In the genomic region with DNA sequence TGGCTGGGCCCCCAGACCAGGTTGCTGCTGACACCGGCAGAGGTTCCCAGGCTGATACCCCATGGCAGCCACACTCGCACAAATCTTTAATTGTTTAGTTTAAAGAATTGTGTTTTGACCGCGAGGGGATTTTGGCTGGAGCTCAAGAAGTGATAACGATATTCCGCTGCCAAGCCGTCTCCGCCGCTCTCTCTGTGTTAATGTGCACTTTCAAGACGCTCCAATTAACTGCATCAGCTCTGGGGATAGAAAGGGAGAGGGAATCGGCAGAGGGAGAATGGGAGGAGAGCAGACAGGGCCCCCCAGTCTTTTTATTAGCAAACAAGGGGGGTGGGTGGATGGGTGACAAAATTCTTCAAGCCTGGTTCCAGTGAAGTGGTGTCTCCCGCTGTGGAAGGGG, we compare ENCODE assay signal across 11 mouse cellular contexts. TPM values are rescaled to one million over a fixed set of nuclear protein-coding genes. Genes with fewer than 3 reads are reported as not detected.
A peak's percentile ranks its signal among the peaks of the same experiment; 100 is the strongest.
DNase-seq lines count a peak whose midpoint lies in the region; ATAC-seq and TF ChIP-seq lines count a peak whose summit lies in the region.
"Had no signal": no experiment of that assay in that cellular context is flagged by ENCODE, and none has a peak within 500 bp of the region (broad histone marks: within the 10 kb centered on the region; RNA-seq: fewer than 3 reads in every experiment).

No protein-coding gene starts in this region.

- H3K4me1 ChIP-seq in kidney, adult 2 months (ENCODE audit: control insufficient read depth, insufficient read depth, low read length) = no peaks in the 10 kb centered on the region
- H3K4me1 ChIP-seq in embryonic facial prominence, embryonic 13.5 days = peaks cover 59% of the 10 kb centered on the region
- H3K4me1 ChIP-seq in forebrain, embryonic 14.5 days (ENCODE audit: control insufficient read depth, insufficient read depth, low read length) = peaks cover 30% of the 10 kb centered on the region
- peaks cover 35% of the 10 kb centered on the region for H3K4me1 ChIP-seq in midbrain, embryonic 13.5 days (replicated peaks)

- H3K9me3 ChIP-seq in embryonic facial prominence, embryonic 13.5 days = no peaks in the 10 kb centered on the region
- H3K9me3 ChIP-seq in forebrain, embryonic 14.5 days (replicated peaks; ENCODE audit: control insufficient read depth, low read length) = no peaks in the 10 kb centered on the region
- no peaks in the 10 kb centered on the region for H3K9me3 ChIP-seq in midbrain, embryonic 13.5 days

- peak overlapping the region; percentile 18; the same call in 1 of the 2 replicates for H3K4me2 ChIP-seq in embryonic facial prominence, embryonic 13.5 days
- H3K4me2 ChIP-seq in forebrain, embryonic 14.5 days (ENCODE audit: low read length) = peak overlapping the region; percentile 24; the same call in 1 of the 2 replicates
- peak overlapping the region; percentile 17; the same call in 1 of the 2 replicates for H3K4me2 ChIP-seq in midbrain, embryonic 13.5 days (replicated peaks)

- DNase-seq in kidney, postnatal 4 days = peak; percentile 40 to 56
- DNase-seq in kidney, adult 2 months = no peak
- peak; percentile 91 for DNase-seq in forebrain, embryonic 14.5 days (ENCODE audit: low spot score)
- DNase-seq in left cerebral cortex, adult 11 months (ENCODE audit: low spot score) = no peak
- DNase-seq: adrenal gland, postnatal 10 days had no signal

- H3K9ac ChIP-seq in embryonic facial prominence, embryonic 13.5 days = no peak overlapping the region
- no peak overlapping the region for H3K9ac ChIP-seq in forebrain, embryonic 14.5 days (ENCODE audit: low read length)
- no peak overlapping the region for H3K9ac ChIP-seq in midbrain, embryonic 13.5 days (replicated peaks)

- no peak for TF ChIP-seq CTCF in kidney, adult 2 months (conservative IDR thresholded peaks at IDR 0.05; ENCODE audit: insufficient read depth, insufficient read length, low read depth, low read length)

- peaks cover 3% of the 10 kb centered on the region; the same call in 1 of the 2 replicates for H3K27me3 ChIP-seq in kidney, adult 2 months (replicated peaks; ENCODE audit: control insufficient read depth, insufficient read depth, low read length)
- H3K27me3 ChIP-seq in embryonic facial prominence, embryonic 13.5 days = no peaks in the 10 kb centered on the region; the same call in 1 of the 2 replicates
- H3K27me3 ChIP-seq in forebrain, embryonic 14.5 days (replicated peaks; ENCODE audit: control insufficient read depth, insufficient read depth, low read length) = no peaks in the 10 kb centered on the region
- peaks cover 23% of the 10 kb centered on the region for H3K27me3 ChIP-seq in midbrain, embryonic 13.5 days

- 42% methylated on average over 12 of the region's 12 CpGs for WGBS in kidney, adult 2 months
- WGBS in embryonic facial prominence, embryonic 13.5 days = 21% methylated on average over 12 of the region's 12 CpGs
- WGBS in forebrain, embryonic 14.5 days = 3% methylated on average over 12 of the region's 12 CpGs
- 12% methylated on average over 12 of the region's 12 CpGs for WGBS in midbrain, embryonic 13.5 days

- no peak for ATAC-seq in embryonic facial prominence, embryonic 13.5 days (ENCODE audit: insufficient number of reproducible peaks, insufficient read depth, low FRiP score, low TSS enrichment, low read depth)
- peak; percentile 75 for ATAC-seq in forebrain, embryonic 14.5 days
- 0 out of 2 replicates have a peak, but pooled peaks have one; percentile 31 for ATAC-seq in midbrain, embryonic 13.5 days
- ATAC-seq in erythroid progenitor cell, adult 5-6 weeks (replicated peaks; ENCODE audit: low FRiP score, poor library complexity, severe bottlenecking) = no peak

- H3K36me3 ChIP-seq in kidney, adult 2 months (ENCODE audit: control insufficient read depth, insufficient read depth, low read length) = no peaks in the 10 kb centered on the region
- H3K36me3 ChIP-seq in embryonic facial prominence, embryonic 13.5 days = no peaks in the 10 kb centered on the region
- H3K36me3 ChIP-seq in forebrain, embryonic 14.5 days (ENCODE audit: control insufficient read depth, insufficient read depth, low read length) = no peaks in the 10 kb centered on the region
- no peaks in the 10 kb centered on the region for H3K36me3 ChIP-seq in midbrain, embryonic 13.5 days

- no peak overlapping the region for H3K4me3 ChIP-seq in kidney, adult 2 months (ENCODE audit: insufficient read depth, low read depth, low read length)
- no peak overlapping the region for H3K4me3 ChIP-seq in embryonic facial prominence, embryonic 13.5 days
- H3K4me3 ChIP-seq in forebrain, embryonic 14.5 days (ENCODE audit: low read depth, low read length) = no peak overlapping the region
- no peak overlapping the region for H3K4me3 ChIP-seq in midbrain, embryonic 13.5 days (replicated peaks)

- no peak for TF ChIP-seq POLR2A in kidney, adult 2 months (IDR thresholded peaks at IDR 0.05; ENCODE audit: low read depth, low read length)

- no peak overlapping the region for H3K27ac ChIP-seq in kidney, adult 2 months (ENCODE audit: insufficient read depth, low read depth, low read length)
- peak overlapping the region; percentile 24; the same call in 1 of the 2 replicates for H3K27ac ChIP-seq in embryonic facial prominence, embryonic 13.5 days
- H3K27ac ChIP-seq in forebrain, embryonic 14.5 days (ENCODE audit: low read depth, low read length) = peak overlapping the region; percentile 81
- peak overlapping the region; percentile 62 for H3K27ac ChIP-seq in midbrain, embryonic 13.5 days

RNA-seq across cellular contexts. Expression of gene 1700122O11Rik, which starts 8.9 kb away (rescaled TPM):
- not detected in 2 replicates for polyA plus RNA-seq in kidney, adult 2 months (2012; rRNA removed)
- polyA plus RNA-seq in embryonic facial prominence, embryonic 13.5 days (2015; fragmentation: Nextera tagmentation; extraction: Ambion mirVana) = not detected in 2 replicates
- not detected in 2 replicates for polyA plus RNA-seq in forebrain, embryonic 14.5 days (2014; fragmentation: Nextera tagmentation; extraction: Ambion mirVana)
- not detected in 2 replicates for polyA plus RNA-seq in midbrain, embryonic 13.5 days (2015; fragmentation: Nextera tagmentation; extraction: Ambion mirVana)
- total RNA-seq in erythroid progenitor cell, adult 5-6 weeks (2015; ENCODE audit: low replicate concordance) = not detected in 2 replicates
- not detected in 2 replicates for total RNA-seq in erythroid progenitor cell, adult 5-6 weeks (2017; ENCODE audit: low replicate concordance)
- total RNA-seq: adrenal gland, postnatal 10 days; granulocyte monocyte progenitor cell, adult 5-6 weeks; left cerebral cortex, adult 8-10 months had no signal
- polyA plus RNA-seq: small intestine, adult 2 months had no signal

RNA-seq across cellular contexts. Expression of gene 1700067P10Rik, which starts 59.9 kb away (rescaled TPM):
- polyA plus RNA-seq in kidney, adult 2 months (2012; rRNA removed) = not detected in 2 replicates
- not detected in 2 replicates for polyA plus RNA-seq in embryonic facial prominence, embryonic 13.5 days (2015; fragmentation: Nextera tagmentation; extraction: Ambion mirVana)
- polyA plus RNA-seq in forebrain, embryonic 14.5 days (2014; fragmentation: Nextera tagmentation; extraction: Ambion mirVana) = not detected in 2 replicates
- 0.34 TPM in 1 of 2 replicates, not detected in the other for polyA plus RNA-seq in midbrain, embryonic 13.5 days (2015; fragmentation: Nextera tagmentation; extraction: Ambion mirVana)
- not detected in 2 replicates for total RNA-seq in erythroid progenitor cell, adult 5-6 weeks (2015; ENCODE audit: low replicate concordance)
- total RNA-seq in erythroid progenitor cell, adult 5-6 weeks (2017; ENCODE audit: low replicate concordance) = 0.51 TPM in 1 of 2 replicates, not detected in the other
- total RNA-seq: adrenal gland, postnatal 10 days; granulocyte monocyte progenitor cell, adult 5-6 weeks; left cerebral cortex, adult 8-10 months had no signal
- polyA plus RNA-seq: small intestine, adult 2 months had no signal

Comparison
In these comparisons a context has a peak if more than half of its experiments do, and no peak if none do; other contexts are left out.
1. DNase-seq: peak in kidney, postnatal 4 days (2 of 2) and forebrain, embryonic 14.5 days (single experiment); none in kidney, adult 2 months (single experiment) and left cerebral cortex, adult 11 months (single experiment).
2. ATAC-seq: peak in forebrain, embryonic 14.5 days (single experiment) and midbrain, embryonic 13.5 days (single experiment); none in embryonic facial prominence, embryonic 13.5 days (single experiment) and erythroid progenitor cell, adult 5-6 weeks (single experiment).
3. Peak in every context shown above with its lines, with median percentiles within 50 percentile points of each other: H3K4me2 ChIP-seq.